17 mouse cellular contexts compared by ENCODE assay signal in genomic region chr13:13791981-13792380, GRCm38 (mm10). TPM values are rescaled to one million over a fixed set of nuclear protein-coding genes. Genes with fewer than 3 reads are reported as not detected.
DNase-seq lines count a peak whose midpoint lies in the region; TF ChIP-seq lines count a peak whose summit lies in the region.
"Had no signal": no experiment of that assay in that cellular context is flagged by ENCODE, and none has a peak within 500 bp of the region (broad histone marks: within the 10 kb centered on the region; RNA-seq: fewer than 3 reads in every experiment).

No protein-coding gene starts in this region.

- H3K9me3 ChIP-seq in hindbrain, embryonic 10.5 days: no peaks in the 10 kb centered on the region
- H3K9me3 ChIP-seq: forebrain, embryonic 15.5 days; neural tube, embryonic 12.5 days had no signal

- peak; percentile 70 to 82 for DNase-seq in frontal cortex, adult 2 months (ENCODE audit: extremely low spot score in 1 of 2, low spot score in 1 of 2)
- no peak for DNase-seq in frontal cortex, postnatal 14 days (ENCODE audit: low spot score in 2 of 2)
- peak; percentile 68 for DNase-seq in 416B (ENCODE audit: low read depth)
- DNase-seq in left cerebral cortex, adult 2 months (ENCODE audit: extremely low spot score in 1 of 2, low spot score in 2 of 2): peak; percentile 60 to 63
- DNase-seq in right cerebral cortex, postnatal 25 days: peak; percentile 64
- no peak for DNase-seq in hindbrain, embryonic 10.5 days (ENCODE audit: low spot score)
- no peak for DNase-seq in adrenal gland, adult (ENCODE audit: inconsistent age in 2 of 2, low spot score in 1 of 2)
- DNase-seq: cerebellum, postnatal 14 days; embryo, embryonic 11 days; gastrocnemius, postnatal 10 days; kidney, adult 9 months; lung, adult 18-20 months; lung, postnatal 36 days; thymus, postnatal 14 days had no signal

- H3K4me1 ChIP-seq in hindbrain, embryonic 10.5 days (replicated peaks): 0 out of 2 replicates have a peak, but pooled peaks cover 3% of the 10 kb centered on the region
- H3K4me1 ChIP-seq: forebrain, embryonic 15.5 days; neural tube, embryonic 12.5 days had no signal

- no peak overlapping the region for H3K4me3 ChIP-seq in left cerebral cortex, adult 2 months
- no peak overlapping the region for H3K4me3 ChIP-seq in hindbrain, embryonic 10.5 days
- H3K4me3 ChIP-seq: forebrain, embryonic 15.5 days; neural tube, embryonic 12.5 days had no signal

- TF ChIP-seq CTCF in left cerebral cortex, adult 2 months (IDR thresholded peaks at IDR 0.05): no peak

- intact Hi-C loops in left cerebral cortex, adult 2 months (cut with DNase I): no loop called here

- 95% methylated on average over 3 of the region's 3 CpGs for WGBS in hindbrain, embryonic 10.5 days

- H3K27ac ChIP-seq in left cerebral cortex, adult 2 months: no peak overlapping the region
- H3K27ac ChIP-seq in hindbrain, embryonic 10.5 days: no peak overlapping the region
- H3K27ac ChIP-seq: forebrain, embryonic 15.5 days; neural tube, embryonic 12.5 days had no signal

- H3K36me3 ChIP-seq in hindbrain, embryonic 10.5 days: no peaks in the 10 kb centered on the region
- H3K36me3 ChIP-seq: forebrain, embryonic 15.5 days; neural tube, embryonic 12.5 days had no signal

- H3K27me3 ChIP-seq in hindbrain, embryonic 10.5 days (ENCODE audit: insufficient read depth, poor library complexity, severe bottlenecking): 0 out of 2 replicates have a peak, but pooled peaks cover 6% of the 10 kb centered on the region
- H3K27me3 ChIP-seq: forebrain, embryonic 15.5 days; neural tube, embryonic 12.5 days had no signal

RNA-seq across cellular contexts. Expression of gene Gng4, which starts 8.1 kb away (rescaled TPM):
- 264 and 296 TPM in 2 replicates for polyA plus RNA-seq in frontal cortex, adult 2 months (2012; rRNA removed)
- 10 to 100 TPM; 39.3 to 45.2 TPM for total RNA-seq in left cerebral cortex, adult 2 months (2021)
- polyA plus RNA-seq in hindbrain, embryonic 10.5 days (2016; fragmentation: Nextera tagmentation; extraction: Ambion mirVana): 1.7 and 2.9 TPM in 2 replicates
- total RNA-seq: liver, adult 2 months had no signal
- polyA plus RNA-seq: liver, adult 2 months had no signal

Comparison
In these comparisons a context has a peak if more than half of its experiments do, and no peak if none do; other contexts are left out.
1. DNase-seq: peak in frontal cortex, adult 2 months (2 of 2), 416B (single experiment), left cerebral cortex, adult 2 months (2 of 2) and right cerebral cortex, postnatal 25 days (single experiment); none in frontal cortex, postnatal 14 days (0 of 2), hindbrain, embryonic 10.5 days (single experiment) and adrenal gland, adult (0 of 2).
2. RNA of gene Gng4, which starts 8.1 kb away (polyA plus RNA-seq): 264 to 296 TPM in frontal cortex, adult 2 months; 1.7 to 2.9 TPM in hindbrain, embryonic 10.5 days; every median in the first group is over 10 times any median in the second.